Mouse (Mus musculus) C2C12 (cell line): ENCODE measurements around the gene Krt4.

Experiments used
- CTCF ChIP-seq: IDR thresholded peaks from one replicate; pipeline ENCODE4 v1.5.1; 2011; ENCODE audit not compliant: control insufficient read depth, insufficient read depth, insufficient read length
- MAX ChIP-seq: IDR thresholded peaks from one replicate; pipeline ENCODE4 v1.6.1; 2011; ENCODE audit warnings: mild to moderate bottlenecking, control low read depth
- MYOD1 ChIP-seq: IDR thresholded peaks from one replicate; pipeline ENCODE4 v1.6.1; 2011; ENCODE audit warnings: low read depth; ENCODE audit not compliant: control insufficient read depth, insufficient read length

- TF ChIP-seq CTCF (no peak), MYOD1 (no peak), MAX (no peak)
Measured at GRCm38 (mm10) chr15:101869431-101869830, 55.1 kb downstream of the Krt4 start, which contains the start of gene Krt77.
